Mouse (Mus musculus) forebrain, embryonic 11.5 days (tissue): ENCODE results near the gene Arhgap23. TPM values are rescaled to one million over a fixed set of nuclear protein-coding genes. Genes with fewer than 3 reads are reported as not detected.

Experiments used
- ATAC-seq: fragments of 200-750 bp; cut with Nextera tagmentation; replicated peaks from 2 replicates; pipeline ENCODE4 v1.8.0; 2017; ENCODE audit warnings: moderate TSS enrichment; ENCODE audit not compliant: low FRiP score
- DNase-seq: peaks from one replicate; pipeline ENCODE4 v3.0.0-alpha.2; 2017; ENCODE audit warnings: low spot score
- H3K27ac ChIP-seq: fragments of 300-500 bp; sonication (generic); 2 replicates; pipeline ENCODE4 v1.5.1; 2014; ENCODE audit warnings: low read depth, low read length
- H3K27me3 ChIP-seq: fragments of 300-500 bp; sonication (generic); 2 replicates; pipeline ENCODE4 v1.6.1; 2014; ENCODE audit warnings: mild to moderate bottlenecking, low read length, mixed read lengths; ENCODE audit not compliant: control insufficient read depth, insufficient read depth
- H3K36me3 ChIP-seq: fragments of 300-500 bp; sonication (generic); 2 replicates; pipeline ENCODE4 v1.6.1; 2014; ENCODE audit warnings: mild to moderate bottlenecking, low read length, moderate library complexity, mixed read lengths; ENCODE audit not compliant: control insufficient read depth, insufficient read depth
- H3K4me1 ChIP-seq: fragments of 300-500 bp; sonication (generic); replicated peaks from 2 replicates; pipeline ENCODE4 v1.6.1; 2014; ENCODE audit warnings: low read length, mixed read lengths; ENCODE audit not compliant: control insufficient read depth, insufficient read depth
- H3K4me2 ChIP-seq: fragments of 300-500 bp; sonication (generic); 2 replicates; pipeline ENCODE4 v1.6.1; 2014; ENCODE audit warnings: low read depth, mild to moderate bottlenecking, low read length, moderate library complexity, mixed read lengths; ENCODE audit not compliant: severe bottlenecking
- H3K4me3 ChIP-seq: fragments of 300-500 bp; sonication (generic); 2 replicates; pipeline ENCODE4 v1.5.1; 2014; ENCODE audit warnings: low read depth, low read length
- H3K9ac ChIP-seq: fragments of 300-500 bp; sonication (generic); 2 replicates; pipeline ENCODE4 v1.6.1; 2014; ENCODE audit warnings: low read length
- H3K9me3 ChIP-seq: fragments of 300-500 bp; sonication (generic); 2 replicates; pipeline ENCODE4 v1.6.1; 2016; ENCODE audit warnings: low read length, mixed read lengths; ENCODE audit not compliant: control insufficient read depth
- WGBS: fragments of 180-500 bp; shearing (Covaris S2); extraction: QIAGEN DNeasy Blood & Tissue Kit; methylation state at CpG from one replicate; pipeline ENCODE4 v1.1.7; 2014; 5-methylcytosine and 5-hydroxymethylcytosine counted together
- polyA plus RNA-seq: library from polyadenylated mRNA; unstranded; fragments of >200 nt; fragmentation: Nextera tagmentation; extraction: Ambion mirVana; gene quantifications from 2 replicates; pipeline ENCODE4 v1.2.1, GENCODE M21; 2014

The Arhgap23 gene
- polyA plus RNA-seq, 1 experiment from 2014 or later, result 3.2 TPM

- WGBS, result 84% methylated on average over 4 of the region's 4 CpGs
- Histone ChIP-seq H3K4me3 (no peak overlapping the region), H3K27me3 (peaks cover 18% of the 10 kb centered on the region), H3K9me3 (no peaks in the 10 kb centered on the region), H3K9ac (no peak overlapping the region), H3K4me2 (no peak overlapping the region), H3K36me3 (no peaks in the 10 kb centered on the region), H3K4me1 (peaks cover 7% of the 10 kb centered on the region), H3K27ac (no peak overlapping the region)
- DNase-seq (no peak), ATAC-seq (no peak)
These were observed 90.5 kb downstream of the Arhgap23 start for GRCm38 (mm10) chr11:97505784-97506183.

GRCm38 (mm10) chr11:97506331-97506730 lies 91.0 kb downstream of the Arhgap23 start:
- no peak overlapping the region for H3K9ac ChIP-seq
- H3K9me3 ChIP-seq, result no peaks in the 10 kb centered on the region
- peaks cover 13% of the 10 kb centered on the region for H3K27me3 ChIP-seq
- H3K4me3 ChIP-seq, result no peak overlapping the region
- no peak overlapping the region for H3K4me2 ChIP-seq
- 59% methylated on average over 8 of the region's 8 CpGs for WGBS
- peaks cover 8% of the 10 kb centered on the region for H3K4me1 ChIP-seq
- ATAC-seq (no peak), DNase-seq (no peak)
- no peak overlapping the region for H3K27ac ChIP-seq
- H3K36me3 ChIP-seq, result no peaks in the 10 kb centered on the region

- Histone ChIP-seq H3K4me2 (no peak overlapping the region), H3K36me3 (no peaks in the 10 kb centered on the region), H3K9me3 (no peaks in the 10 kb centered on the region), H3K9ac (no peak overlapping the region), H3K4me1 (peaks cover 9% of the 10 kb centered on the region), H3K4me3 (no peak overlapping the region), H3K27me3 (no peaks in the 10 kb centered on the region), H3K27ac (no peak overlapping the region)
- 85% methylated on average over 3 of the region's 3 CpGs for WGBS
- DNase-seq, result no peak
- ATAC-seq, result no peak
These were observed 92.9 kb downstream of the Arhgap23 start for GRCm38 (mm10) chr11:97508198-97508597.

GRCm38 (mm10) chr11:97509058-97509457 lies 93.7 kb downstream of the Arhgap23 start:
- Histone ChIP-seq H3K4me1 (peaks cover 9% of the 10 kb centered on the region), H3K27ac (no peak overlapping the region), H3K4me2 (no peak overlapping the region), H3K9ac (no peak overlapping the region), H3K4me3 (no peak overlapping the region), H3K27me3 (no peaks in the 10 kb centered on the region), H3K9me3 (no peaks in the 10 kb centered on the region), H3K36me3 (no peaks in the 10 kb centered on the region)
- DNase-seq (no peak), ATAC-seq (no peak)
- WGBS, result 63% methylated on average over 5 of the region's 5 CpGs

- ATAC-seq, result no peak; the same call in 1 of the 2 replicates
- no peaks in the 10 kb centered on the region for H3K36me3 ChIP-seq
- no peak overlapping the region for H3K9ac ChIP-seq
- H3K4me1 ChIP-seq, result peaks cover 9% of the 10 kb centered on the region
- DNase-seq, result no peak
- H3K27ac ChIP-seq, result no peak overlapping the region
- H3K9me3 ChIP-seq, result no peaks in the 10 kb centered on the region
- H3K4me3 ChIP-seq, result no peak overlapping the region
- H3K27me3 ChIP-seq, result no peaks in the 10 kb centered on the region
- H3K4me2 ChIP-seq, result no peak overlapping the region
- WGBS, result 60% methylated on average over 24 of the region's 24 CpGs
These were observed 94.6 kb downstream of the Arhgap23 start for GRCm38 (mm10) chr11:97509715-97510485.

GRCm38 (mm10) chr11:97510966-97511660 lies 95.8 kb downstream of the Arhgap23 start:
- Histone ChIP-seq H3K9ac (no peak overlapping the region), H3K4me3 (no peak overlapping the region), H3K36me3 (no peaks in the 10 kb centered on the region), H3K9me3 (no peaks in the 10 kb centered on the region), H3K4me1 (peaks cover 9% of the 10 kb centered on the region), H3K27me3 (no peaks in the 10 kb centered on the region), H3K4me2 (no peak overlapping the region), H3K27ac (no peak overlapping the region)
- peak; percentile 56 for ATAC-seq
- 33% methylated on average over 10 of the region's 10 CpGs for WGBS
- peak; percentile 89 for DNase-seq

GRCm38 (mm10) chr11:97511661-97512369 lies 96.5 kb downstream of the Arhgap23 start:
- no peak overlapping the region for H3K4me3 ChIP-seq
- no peak for ATAC-seq
- no peaks in the 10 kb centered on the region for H3K36me3 ChIP-seq
- H3K9me3 ChIP-seq, result no peaks in the 10 kb centered on the region
- peaks cover 9% of the 10 kb centered on the region for H3K4me1 ChIP-seq
- no peak overlapping the region for H3K9ac ChIP-seq
- H3K27me3 ChIP-seq, result no peaks in the 10 kb centered on the region
- H3K27ac ChIP-seq, result no peak overlapping the region
- H3K4me2 ChIP-seq, result no peak overlapping the region
- WGBS, result 52% methylated on average over 13 of the region's 13 CpGs
- no peak for DNase-seq

GRCm38 (mm10) chr11:97512511-97512910 lies 97.2 kb downstream of the Arhgap23 start:
- no peak overlapping the region for H3K4me3 ChIP-seq
- no peaks in the 10 kb centered on the region for H3K27me3 ChIP-seq
- DNase-seq, result no peak
- H3K4me1 ChIP-seq, result peaks cover 9% of the 10 kb centered on the region
- H3K9me3 ChIP-seq, result no peaks in the 10 kb centered on the region
- no peak for ATAC-seq
- no peak overlapping the region for H3K9ac ChIP-seq
- 0 out of 2 replicates have a peak overlapping the region, but pooled peaks have one; percentile 2 for H3K4me2 ChIP-seq
- WGBS, result 25% methylated on average over 6 of the region's 6 CpGs
- no peaks in the 10 kb centered on the region for H3K36me3 ChIP-seq
- H3K27ac ChIP-seq, result no peak overlapping the region
